Mouse (Mus musculus): ENCODE measurements at regions not wholly inside any gene's neighbourhood (a gene's known extent, or its start where the extent isn't known, plus 50 kb on each side); places are given as distances from the start of the nearest gene placed in this dataset.
"Not testable (repeated sequence)": the region's sequence is repeated elsewhere in the genome, so short reads cannot be mapped to it uniquely, and the experiment has no call there.

DNA sequence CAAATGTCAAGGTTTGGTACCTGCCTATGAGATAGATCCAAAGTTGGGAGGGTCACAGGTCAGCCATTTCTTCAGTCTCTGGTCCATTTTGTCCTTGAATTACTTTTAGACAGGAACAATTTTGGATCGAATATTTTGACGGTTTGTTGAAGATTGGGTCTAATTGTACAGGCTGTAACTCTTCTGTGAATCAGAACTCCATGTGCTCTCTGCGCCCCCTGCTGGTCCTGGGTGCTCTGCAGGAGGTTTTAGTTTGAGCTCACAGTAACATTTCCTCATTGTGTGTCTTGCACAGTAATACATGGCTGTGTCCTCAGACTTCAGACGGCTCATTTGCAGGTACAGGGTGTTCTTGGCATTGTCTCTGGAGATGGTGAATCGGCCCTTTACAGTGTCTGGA lies 158.1 kb downstream of the Adam6a start:
- DNase-seq (ENCODE audit: low spot score), result not testable (repeated sequence)

DNA sequence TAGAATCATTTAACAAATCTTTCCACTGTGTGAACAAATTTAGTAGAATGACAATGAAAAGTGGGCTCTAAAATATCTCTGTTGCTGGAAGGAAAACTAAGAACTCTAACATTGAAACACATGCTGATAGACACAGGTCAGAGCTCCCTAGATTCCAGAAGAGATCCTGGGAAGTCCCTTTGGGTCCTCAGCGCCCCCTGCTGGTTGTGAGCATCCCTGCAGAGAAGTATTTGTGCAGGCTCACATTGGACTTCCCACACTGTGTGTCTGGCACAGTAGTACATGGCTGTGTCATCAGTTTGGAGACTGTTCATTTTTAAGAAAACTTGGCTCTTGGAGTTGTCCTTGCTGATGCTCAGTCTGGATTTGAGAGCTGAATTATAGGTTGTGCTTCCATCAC lies 172.7 kb downstream of the Adam6a start:
- not testable (repeated sequence) for DNase-seq (ENCODE audit: low spot score)

DNA sequence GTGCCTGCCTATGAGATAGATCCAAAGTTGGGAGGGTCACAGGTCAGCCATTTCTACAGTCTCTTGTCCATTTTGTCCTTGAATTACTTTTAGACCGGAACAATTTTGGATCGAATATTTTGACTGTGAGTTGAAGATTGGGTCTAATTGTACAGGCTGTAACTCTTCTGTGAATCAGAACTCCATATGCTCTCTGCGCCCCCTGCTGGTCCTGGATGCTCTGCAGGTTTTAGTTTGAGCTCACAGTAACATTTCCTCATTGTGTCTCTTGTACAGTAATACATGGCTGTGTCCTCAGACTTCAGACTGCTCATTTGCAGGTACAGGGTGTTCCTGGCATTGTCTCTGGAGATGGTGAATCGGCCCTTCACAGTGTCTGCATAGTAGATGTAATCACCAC lies 192.1 kb downstream of the Adam6a start:
- no peak for DNase-seq (ENCODE audit: low spot score)

DNA sequence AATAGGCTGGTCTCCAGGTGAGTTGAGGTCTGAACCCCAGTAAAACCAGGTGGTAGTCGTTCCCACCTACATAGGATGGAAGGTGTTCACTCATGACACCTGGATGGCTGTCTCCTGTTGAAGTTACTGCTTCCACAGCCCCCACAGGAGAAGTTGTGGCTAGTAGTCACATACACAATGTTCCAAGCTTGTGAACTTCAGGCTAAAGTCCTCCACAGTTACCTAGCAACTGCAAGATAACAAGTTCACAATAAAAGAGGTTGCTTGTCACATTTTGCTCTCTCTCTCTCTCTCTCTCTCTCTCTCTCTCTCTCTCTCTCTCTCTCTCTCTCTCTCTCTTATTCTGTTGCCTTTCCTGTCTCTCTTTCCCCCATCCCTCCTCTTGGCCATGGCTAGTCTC lies 202.6 kb downstream of the Adam6a start:
- DNase-seq (ENCODE audit: low spot score), result no peak

DNA sequence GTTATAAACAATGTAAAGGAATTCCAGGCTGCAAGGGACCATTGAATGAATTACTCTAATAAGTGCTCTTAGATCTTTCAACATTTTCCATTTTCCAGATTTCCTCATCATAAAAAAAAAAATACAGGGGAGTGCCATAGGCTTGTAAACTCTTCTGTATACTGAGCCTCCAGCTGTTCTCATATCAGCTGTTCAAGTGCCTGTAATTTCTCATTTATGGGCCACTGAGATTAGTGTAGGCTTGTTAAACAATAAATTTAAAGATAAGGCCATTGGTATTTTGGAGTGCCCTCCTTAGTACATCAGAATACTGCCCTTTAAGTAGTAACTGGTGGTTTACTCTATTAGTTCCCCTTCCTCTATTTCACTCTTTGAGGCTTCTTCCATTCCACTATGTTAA lies 204.3 kb downstream of the Adam6a start:
- no peak for DNase-seq (ENCODE audit: low spot score)

DNA sequence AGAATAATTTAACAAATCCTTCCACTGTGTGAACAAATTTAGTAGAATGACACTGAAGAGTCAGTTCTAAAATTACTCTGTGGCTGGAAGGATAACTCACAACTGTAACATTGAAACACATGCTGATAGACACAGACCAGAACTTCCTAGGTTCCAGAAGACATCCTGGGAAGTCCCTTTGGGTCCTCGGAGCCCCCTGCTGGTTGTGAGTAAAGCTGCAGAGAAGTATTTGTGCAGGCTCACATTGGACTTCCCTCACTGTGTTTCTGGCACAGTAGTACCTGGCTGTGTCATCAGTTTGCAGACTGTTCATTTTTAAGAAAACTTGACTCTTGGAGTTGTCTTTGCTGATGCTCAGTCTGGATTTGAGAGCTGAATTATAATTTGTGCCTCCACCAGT lies 225.9 kb downstream of the Adam6a start:
- no peak for DNase-seq (ENCODE audit: low spot score)

DNA sequence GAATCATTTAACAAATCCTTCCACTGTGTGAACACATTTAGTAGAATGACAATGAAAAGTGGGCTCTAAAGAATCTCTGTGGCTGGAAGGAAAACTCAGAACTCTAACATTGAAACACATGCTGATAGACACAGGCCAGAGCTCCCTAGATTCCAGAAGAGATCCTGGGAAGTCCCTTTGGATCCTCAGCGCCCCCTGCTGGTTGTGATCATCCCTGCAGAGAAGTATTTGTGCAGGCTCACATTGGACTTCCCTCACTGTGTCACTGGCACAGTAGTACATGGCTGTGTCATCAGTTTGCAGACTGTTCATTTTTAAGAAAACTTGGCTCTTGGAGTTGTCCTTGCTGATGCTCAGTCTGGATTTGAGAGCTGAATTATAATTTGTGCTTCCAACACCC lies 252.2 kb downstream of the Adam6a start:
- DNase-seq (ENCODE audit: low spot score), result peak; percentile 5

DNA sequence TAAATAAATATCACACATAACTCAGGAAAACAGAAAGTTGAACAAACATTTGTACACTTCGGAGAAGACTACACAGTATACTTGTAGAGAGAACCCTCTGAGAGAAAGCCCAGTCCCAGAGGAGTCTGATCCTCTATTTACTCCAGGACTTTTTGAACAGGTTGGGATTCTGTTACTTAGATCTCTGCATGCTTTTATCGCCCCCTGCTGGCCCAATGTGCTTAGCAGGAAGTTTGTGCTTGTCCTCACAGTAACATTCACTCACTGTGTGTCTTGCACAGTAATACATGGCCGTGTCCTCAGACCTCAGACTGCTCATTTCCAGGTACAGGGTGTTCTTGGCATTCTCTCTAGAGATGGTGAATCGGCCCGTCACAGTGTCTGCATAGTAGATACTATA lies 282.7 kb downstream of the Adam6a start:
- no peak for DNase-seq (ENCODE audit: low spot score)

DNA sequence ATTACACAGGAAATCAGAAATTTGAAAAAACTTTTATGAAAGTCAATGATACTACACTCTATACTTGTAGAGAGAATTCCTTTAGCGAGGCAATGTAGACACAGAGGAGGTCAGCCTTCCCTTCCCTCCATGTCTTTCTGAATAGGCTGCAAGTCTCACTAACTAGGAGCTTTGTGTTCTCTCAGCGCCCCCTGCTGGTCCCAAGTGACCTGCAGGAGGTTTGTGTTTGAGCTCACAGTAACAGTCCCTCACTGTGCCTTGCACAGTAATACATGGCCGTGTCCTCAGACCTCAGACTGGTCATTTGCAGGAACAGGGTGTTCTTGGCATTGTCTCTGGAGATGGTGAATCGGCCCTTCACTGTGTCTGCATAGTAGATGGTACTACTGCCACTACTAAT lies 315.2 kb downstream of the Adam6a start:
- DNase-seq (ENCODE audit: low spot score), result no peak

DNA sequence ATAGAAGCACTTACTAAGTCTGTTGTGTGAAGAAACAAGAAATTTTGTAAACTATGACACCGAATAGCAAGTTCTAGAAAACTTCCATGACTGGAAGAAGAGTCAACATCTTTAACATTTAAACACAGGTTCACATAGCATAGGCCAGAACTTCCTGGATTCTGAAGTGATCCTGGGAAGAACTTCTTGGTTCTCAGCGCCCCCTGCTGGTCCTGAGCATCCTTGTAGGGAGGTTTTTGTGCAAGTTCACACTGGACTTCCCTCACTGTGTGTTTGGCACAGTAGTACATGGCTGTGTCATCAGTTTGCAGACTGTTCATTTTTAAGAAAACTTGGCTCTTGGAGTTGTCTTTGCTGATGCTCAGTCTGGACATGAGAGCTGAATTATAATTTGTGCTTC lies 335.1 kb downstream of the Adam6a start:
- DNase-seq (ENCODE audit: low spot score), result no peak

DNA sequence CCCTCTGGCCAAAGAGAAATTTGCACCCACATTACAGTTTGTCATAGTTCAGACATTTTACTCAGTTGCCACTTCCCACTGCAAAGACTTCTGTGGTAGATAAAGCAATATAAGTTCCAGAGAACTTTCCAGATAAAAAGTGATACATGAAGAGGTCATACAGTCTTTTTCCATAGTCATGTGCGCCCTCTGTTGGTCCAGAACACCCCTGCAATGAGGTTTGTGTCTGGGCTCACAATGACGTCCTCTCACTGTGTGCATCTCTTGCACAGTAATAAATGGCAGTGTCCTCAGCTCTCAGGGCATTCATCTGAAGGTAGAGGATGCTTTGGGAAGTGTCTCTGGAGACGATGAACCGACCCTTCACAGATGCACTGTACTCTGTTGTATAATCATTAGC lies 352.4 kb downstream of the Adam6a start:
- DNase-seq (ENCODE audit: low spot score), result no peak

DNA sequence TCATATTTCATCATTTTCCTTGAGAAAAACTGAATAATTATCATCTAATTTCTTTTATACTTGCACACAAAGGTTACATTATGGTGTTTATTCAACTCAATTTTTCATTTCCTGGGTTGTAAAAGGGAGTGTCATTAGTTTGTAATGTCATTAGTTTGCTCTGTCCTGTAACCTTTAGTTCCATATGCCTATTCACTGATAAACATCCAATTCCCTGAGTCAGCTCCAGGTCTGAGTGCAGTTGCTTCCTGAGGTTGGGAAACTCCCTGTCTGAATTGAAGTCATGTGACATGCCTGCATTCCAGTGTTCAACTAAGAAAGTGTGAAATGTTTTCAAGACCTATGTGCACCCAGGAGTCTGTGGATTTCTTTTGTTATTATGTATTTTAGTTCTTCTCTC lies 362.8 kb downstream of the Adam6a start:
- DNase-seq (ENCODE audit: low spot score), result no peak

DNA sequence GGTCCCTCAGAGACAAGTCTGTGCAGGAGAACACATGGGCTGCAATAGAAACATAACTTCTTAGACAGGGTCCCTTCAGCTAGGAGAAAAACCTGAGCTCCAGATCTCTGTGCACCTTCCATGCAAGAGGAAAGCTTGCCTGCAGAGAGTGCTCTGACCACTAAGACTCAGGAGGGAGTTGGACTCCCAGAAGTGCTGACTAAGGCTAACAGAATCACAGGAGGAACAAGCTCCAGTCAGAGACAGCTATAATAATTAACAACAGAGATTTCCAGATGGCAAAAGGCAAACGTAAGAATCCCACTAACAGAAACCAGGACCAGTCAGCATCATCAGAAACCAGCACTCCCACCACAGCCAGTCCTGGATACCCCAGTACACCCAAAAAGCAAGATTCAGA lies 364.0 kb downstream of the Adam6a start:
- DNase-seq (ENCODE audit: low spot score), result no peak

DNA sequence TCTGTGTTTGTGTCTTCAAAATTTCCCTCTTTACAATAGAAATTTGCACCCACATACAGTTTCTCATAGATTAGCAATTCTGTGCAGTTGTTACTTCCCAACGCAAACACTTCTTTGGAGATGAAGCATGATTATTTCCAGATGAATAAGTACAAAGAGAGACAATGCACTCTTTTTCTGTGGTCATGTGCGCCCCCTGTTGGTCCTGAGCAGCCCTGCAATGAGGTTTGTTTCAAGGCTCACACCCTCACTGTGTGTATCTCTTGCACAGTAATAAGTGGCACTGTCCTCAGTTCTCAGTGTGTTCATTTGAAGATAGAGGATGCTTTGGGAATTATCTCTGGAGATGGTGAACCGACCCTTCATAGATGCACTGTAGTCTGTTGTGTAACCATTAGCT lies 368.1 kb downstream of the Adam6a start:
- no peak for DNase-seq (ENCODE audit: low spot score)

DNA sequence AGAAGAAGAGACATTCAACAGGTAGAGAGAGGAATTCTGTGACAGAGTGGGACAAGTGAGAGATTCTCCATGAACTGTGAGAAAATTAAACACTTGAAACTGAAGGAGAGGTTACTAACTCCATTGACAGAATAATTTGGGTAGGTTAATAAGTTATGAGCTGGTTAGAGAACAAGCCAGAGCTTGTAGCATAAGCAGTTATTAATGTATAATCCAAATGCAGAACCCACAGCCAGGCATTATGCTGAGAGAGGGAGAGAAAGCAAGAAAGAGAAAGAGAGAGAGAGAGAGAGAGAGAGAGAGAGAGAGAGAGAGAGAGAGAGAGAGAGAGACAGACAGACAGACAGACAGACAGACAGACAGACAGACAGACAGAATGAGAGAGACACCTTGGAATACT lies 397.0 kb downstream of the Adam6a start:
- DNase-seq (ENCODE audit: low spot score), result no peak

DNA sequence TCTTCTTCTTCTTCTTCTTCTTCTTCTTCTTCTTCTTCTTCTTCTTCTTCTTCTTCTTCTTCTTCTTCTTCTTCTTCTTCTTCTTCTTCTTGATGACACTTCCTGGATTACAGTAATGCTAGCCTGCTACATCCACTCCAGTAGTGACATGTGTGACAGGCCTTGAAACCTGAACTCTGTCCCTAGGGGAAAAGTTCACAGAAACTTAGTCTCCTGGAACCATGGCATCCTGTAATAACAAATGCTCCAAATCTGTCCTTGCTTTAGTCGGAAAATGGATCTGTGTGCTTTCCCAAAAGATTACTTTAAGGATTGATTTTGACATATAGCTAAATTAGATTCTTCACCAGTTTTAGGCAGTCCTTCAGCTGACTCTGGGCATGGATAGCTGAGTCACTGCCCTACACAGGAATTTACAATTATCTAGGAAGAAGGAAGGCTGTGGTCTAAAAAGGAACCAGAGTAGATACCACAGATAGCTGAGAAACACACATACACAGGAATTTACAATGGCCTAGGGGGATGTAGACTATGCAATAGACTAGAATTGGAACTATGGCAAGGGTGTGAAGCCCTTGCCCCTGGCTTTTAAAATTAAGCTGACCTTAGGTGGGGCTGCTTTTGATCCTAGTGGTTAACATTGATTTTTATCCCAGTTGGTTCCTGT lies 400.1 kb downstream of the Adam6a start:
- not testable (repeated sequence) for DNase-seq (ENCODE audit: low spot score)

DNA sequence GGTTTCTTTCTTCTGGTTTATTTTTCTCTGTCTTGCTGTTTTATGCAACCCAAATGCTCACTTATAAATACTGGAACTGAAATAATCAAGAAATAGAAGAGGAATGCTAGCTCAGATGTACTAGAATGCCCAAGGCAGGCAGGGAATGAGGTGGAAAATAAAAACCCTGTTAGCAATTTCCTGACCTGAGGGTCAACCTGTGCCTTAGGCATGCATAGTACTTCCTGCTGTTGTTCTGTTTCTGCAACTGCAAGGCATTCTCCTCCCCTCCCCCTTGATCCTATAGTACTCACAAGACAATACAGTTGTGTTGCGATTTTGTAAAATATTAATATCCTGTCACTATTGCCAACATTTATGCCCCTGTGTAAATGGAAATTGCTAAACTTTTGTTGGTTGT lies 402.1 kb downstream of the Adam6a start:
- DNase-seq (ENCODE audit: low spot score), result not testable (repeated sequence)

DNA sequence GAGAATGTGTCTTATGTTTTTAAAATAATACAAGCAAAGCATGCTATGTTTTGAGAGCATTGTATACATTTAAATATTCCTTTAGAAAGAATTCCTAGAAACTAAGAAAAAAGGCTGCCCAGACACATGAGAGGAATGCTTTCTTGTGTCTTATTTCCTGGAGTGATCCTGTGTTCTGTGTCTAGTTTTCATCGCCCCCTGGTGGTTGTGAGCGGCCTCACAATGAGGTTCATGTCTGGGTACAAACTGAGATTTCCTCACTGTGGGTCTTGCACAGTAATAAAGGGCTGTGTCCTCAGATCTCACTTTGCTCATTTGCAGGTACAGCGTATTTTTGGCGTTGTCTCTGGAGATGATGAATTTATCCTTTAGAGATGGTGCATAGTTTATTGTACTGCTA lies 404.3 kb downstream of the Adam6a start:
- not testable (repeated sequence) for DNase-seq (ENCODE audit: low spot score)

DNA sequence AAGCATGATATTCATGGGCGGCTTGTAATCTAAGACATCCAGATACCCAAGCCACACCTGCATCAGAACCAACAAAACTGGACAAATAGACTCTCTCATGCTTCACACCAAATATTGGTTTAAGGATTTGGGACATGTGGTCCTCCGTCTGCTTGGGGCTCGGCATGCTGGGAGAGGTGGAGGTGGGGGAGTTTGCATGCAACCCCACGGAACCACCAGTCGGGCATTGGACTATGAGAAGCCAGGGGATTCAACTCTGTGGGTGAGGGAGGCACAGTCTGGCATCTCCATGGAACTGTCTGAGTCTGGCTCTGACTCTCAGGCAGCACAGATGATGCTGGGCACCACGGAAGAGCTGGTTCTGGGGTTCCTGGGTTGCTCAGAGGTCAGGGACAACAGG lies 430.6 kb downstream of the Adam6a start:
- no peak for DNase-seq (ENCODE audit: low spot score)

DNA sequence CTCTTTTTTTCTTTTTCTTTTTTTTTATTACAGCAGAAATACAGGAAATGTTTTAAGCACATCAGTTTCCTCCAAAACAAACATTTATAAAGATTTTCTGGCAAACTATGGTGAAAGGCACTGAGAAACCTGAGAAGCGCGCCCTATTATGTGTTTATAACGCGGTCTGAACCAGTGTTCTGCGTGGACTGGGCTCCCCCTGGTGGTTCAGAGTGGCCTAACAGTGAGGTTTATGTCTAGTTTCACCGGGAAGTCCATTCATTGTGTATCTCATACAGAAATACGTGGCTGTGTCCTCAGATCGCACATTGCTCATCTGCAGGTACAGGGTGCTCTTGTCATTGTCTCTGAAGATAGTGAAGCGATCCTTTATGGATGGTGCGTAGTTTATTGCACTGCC lies 437.9 kb downstream of the Adam6a start:
- DNase-seq (ENCODE audit: low spot score), result not testable (repeated sequence)

DNA sequence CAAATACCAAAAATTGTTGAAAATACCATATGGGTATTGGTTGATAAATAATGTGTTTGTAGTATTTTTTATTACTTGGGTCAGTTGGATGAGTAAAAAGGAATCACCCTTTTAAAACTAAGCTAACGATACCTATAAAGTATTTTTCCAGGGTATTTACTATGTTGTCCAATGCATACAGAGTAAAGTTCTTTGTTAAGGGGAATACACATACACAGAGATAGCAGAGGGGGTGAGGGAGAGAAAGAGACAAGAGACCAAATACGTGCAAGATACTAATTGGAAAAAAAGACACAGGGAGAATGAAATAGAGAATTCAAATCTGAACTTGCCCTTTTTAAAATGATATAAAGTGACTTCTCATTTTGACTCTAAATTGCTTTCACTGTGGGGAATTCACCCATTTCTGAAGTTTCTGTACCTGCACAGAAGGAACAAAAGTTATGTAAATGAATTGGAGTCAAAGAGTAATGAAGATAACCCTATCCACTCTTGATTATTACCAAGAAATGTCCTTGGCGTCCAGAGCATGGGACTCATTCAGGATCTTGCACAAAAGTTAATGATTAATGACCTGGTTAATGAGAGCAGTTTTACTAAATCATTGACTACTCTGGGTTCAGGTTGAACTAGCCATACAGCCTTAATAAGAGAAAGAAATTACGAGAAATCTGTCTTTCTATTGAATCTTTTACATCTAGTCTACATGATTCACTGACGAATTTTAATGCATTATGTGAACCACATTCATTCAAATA lies 443.7 kb downstream of the Adam6a start:
- DNase-seq (ENCODE audit: low spot score), result no peak

DNA sequence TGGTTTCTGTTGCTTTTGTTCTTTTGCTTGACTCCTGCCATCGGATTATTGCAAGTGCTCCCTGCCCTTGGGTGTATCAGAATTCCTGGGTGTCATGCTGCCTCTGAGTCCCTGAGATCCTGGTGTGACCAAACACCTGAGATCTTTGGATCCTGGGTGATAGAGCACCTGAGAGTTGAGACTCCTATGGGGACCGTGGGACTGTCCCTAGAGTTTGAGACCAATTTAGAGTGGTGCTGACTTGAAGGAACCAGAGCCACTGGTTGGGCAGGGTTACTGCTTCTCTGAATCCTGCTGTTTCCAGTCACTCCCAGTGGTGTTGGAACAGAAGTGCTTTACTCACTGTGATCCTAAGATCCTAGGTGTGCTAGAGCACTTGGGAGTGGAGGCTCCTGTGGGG lies 448.7 kb downstream of the Adam6a start:
- DNase-seq (ENCODE audit: low spot score), result no peak

DNA sequence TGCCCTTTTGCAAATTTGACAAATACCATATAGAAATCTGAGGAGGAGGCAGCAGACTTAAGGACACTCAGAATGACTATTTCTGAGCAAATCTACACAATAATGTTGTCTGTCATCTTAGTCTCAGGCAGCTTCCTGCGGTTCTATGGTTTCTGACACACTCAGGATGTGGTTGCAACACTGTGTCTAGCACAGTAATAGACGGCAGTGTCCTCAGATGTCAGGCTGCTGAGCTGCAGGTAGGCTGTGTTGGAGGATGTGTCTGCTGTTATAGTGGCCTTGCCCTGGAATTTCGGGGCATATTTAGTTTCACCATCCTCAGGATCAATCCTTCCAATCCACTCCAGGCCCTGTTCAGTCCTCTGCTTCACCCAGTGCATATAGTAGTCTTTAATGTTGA lies 450.6 kb downstream of the Adam6a start:
- not testable (repeated sequence) for DNase-seq (ENCODE audit: low spot score)

DNA sequence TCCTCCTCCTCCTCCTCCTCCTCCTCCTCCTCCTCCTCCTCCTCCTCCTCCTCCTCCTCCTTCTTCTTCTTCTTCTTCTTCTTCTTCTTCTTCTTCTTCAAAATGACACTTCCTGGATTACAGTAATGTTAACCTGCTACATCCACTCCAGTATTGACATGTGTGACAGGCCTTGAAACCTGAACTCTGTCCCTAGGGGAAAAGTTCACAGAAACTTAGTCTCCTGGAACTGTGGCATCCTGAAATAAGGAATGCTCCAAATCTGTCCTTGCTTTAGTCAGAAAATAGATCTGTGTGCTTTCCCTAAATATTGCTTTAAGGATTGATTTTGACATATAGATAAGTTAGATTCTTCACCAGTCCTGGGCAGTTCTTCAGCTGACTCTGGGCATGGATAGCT lies 464.8 kb downstream of the Adam6a start:
- not testable (repeated sequence) for DNase-seq (ENCODE audit: low spot score)
